Mouse (Mus musculus) heart, adult 11 months (tissue): Measurements from ENCODE around the gene Acyp2.

Experiments used
- DNase-seq: peaks from one replicate; pipeline ENCODE4 v3.0.0; 2022

Gene Acyp2

DNA sequence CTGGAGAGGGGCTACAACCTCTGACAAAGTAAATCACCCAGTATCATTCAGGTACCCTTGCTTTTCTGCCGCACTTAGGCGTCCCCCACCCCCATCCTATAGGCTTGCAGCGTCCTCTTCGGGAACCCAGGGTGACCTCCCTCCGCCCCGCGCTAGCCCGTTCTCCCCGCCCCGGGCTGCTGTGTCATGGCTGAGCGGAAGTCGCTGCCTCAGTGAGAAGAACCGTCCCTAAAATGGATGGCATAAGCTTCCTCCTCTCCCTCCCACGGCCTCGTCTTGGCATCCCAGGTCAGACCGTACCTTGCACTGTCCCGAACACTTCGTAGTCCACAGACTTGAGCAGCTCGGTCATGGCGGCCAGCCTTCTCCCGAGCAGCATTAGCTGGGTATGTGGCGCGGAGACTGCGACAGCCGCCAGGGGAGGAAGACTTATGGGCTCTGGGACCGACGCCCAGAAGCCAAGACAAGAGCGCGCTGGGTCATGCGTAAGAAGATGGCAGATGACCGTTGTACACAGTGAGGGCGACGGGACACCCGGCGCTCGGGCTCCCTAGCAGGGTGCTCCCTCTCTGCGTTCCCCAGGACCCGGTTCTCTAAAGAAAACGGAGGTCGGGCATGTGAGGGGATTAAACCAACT lies at the start of gene Acyp2:
TSS of gene Acyp2 (minus strand) at position 587 of the 637 bp plus-strand sequence.
- DNase-seq: peak; percentile 99

DNA sequence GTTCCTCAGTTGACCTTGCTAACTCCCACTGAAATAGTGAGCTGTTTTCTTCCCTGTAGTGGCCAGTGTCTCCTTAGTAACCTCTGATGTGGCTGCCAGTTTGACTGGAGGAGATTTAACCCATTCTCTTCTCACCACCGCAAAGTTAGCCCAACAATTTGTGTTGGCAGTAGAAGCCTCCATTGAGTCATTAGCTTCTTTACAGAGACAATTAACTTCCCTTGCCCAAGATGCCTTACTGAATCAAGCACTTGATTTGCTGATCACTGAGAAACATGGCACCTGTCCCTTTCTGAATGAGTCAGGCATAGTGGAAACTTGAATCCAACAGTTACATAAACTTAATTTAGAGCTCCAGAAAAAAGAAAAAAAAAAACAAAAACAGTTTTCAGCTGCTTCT lies 40.0 kb upstream of the Acyp2 start:
- no peak for DNase-seq

DNA sequence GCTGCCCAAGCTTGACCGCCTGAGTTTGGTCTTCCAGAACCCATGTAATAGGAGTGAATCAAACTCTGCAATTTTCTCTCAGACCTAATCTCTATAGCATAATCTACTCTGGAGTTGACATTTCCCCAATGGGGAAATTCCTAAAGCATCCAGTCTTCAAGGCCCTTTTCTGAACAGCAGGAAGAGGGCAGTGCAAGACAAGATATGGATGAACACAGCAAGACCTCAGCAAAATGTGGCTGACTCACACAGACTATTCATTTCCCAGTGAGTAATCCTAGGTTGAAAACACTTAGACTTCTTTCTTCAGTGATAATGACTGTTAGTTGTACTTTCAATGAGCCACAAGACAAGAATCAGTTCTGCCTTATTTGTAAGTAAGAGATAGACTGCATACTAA lies 26.7 kb upstream of the Acyp2 start:
- no peak for DNase-seq

DNA sequence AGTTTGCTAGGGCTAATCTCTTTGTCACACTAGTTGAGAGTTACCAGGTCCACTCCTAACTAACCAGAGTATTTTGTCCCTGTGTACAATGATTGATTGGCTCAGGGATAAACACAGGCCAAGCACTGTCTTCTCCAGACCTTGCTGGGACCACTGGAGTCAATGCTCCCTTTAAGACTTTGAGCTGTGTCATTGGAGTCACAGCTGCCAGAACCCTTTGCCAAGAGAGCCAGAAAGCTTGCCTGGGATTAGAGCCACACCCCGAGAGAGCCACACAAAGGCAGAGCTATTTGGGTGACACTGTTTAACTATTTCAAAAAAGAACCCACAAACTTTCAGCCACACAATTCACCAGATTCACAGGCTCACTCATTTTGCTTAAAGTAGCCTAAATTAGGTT lies 23.3 kb upstream of the Acyp2 start:
- DNase-seq: peak; percentile 94

DNA sequence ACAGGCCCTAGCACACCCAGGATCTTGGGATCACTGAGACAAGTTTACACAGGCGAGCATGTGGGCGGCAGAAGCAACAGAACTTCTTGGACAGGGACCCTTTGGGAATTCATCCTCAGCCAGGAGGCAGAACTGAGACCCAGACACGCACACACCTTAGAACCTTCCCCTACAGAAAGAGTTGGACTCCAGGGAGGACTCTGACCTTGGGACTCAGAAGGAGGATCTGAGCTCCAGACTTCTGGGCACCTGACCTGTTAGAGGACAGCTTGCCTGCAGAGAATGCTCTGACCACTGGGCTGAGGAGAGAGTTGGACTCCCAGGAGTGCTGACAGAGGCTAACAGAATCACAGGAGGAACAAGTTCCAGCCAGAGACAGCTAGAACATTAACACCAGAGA lies 13.6 kb upstream of the Acyp2 start:
- no peak for DNase-seq

DNA sequence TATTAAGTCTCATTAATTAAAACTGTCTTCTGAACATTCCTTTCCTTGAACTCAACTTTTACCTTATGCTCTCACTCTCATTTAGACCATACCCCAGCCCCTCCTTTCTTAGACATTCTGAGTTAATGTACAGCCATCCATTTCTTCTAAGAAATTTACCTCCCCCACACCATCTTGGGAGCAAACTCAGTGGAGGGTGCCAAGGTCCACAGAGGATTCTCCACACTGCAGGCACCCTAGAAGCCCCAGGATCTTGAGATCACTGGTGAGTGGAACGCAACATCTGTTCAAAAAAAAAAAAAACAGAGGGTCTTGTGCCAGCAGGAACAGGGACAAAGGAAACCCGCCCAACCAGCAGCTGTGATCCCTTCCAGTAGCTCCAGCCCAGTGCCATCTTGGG lies 13.2 kb upstream of the Acyp2 start:
- no peak for DNase-seq

DNA sequence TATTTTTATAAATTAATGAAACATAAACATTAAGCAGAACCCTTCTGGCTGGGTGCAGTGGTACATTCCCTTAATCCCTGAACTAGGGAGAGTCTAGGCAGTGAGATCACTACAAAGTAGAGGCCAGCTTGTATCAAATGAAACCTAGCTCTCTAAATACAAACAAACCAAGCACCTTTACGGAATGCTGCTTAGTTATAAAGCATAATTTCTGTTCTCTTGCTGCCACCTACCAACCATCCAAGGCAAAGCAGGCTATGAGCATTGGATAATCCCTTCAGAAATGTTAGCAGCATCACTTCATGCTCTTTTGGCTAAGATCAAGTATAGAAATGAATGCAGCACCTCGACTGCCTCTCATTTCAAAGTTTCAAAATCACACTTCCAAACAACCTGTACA lies 7.7 kb upstream of the Acyp2 start:
- no peak for DNase-seq

DNA sequence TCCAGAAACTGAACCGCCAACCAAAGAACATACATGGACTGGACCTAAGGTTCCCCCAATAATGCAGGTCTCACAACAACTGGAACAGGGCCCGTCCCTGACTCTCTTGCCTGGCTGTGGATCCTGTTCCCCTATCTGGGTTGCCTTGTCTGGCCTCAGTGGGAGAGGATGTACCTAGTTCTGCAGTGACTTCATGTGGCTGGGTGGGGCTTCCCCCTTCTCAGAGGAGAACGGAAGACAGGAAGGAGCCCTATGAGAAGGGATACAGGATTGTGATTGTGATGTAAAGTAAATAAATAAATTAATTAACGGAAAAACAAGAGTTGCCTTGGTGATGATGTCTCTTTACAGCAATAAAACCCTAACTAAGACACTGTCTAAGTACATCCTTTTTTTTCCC lies 6.7 kb upstream of the Acyp2 start:
- peak; percentile 90 for DNase-seq

DNA sequence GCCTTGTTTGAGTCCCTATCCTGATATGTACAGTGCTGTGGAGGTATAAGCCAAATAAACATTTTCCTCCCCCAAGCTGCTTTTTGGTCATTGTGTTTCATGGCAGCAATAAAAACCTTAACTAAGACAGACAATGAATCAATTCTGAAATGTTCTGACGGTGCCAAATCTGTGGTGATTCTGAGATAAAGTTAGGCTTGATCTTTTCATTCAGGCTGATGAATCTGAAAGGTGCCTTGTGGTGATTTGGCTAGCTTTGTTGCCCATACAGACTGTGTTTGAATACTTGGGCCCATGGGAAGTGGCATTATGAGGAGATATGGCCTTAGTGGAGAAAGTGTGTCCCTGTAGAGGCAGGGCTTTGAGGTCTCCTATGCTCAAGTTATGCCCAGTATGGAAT lies 1.0 kb upstream of the Acyp2 start:
- no peak for DNase-seq

DNA sequence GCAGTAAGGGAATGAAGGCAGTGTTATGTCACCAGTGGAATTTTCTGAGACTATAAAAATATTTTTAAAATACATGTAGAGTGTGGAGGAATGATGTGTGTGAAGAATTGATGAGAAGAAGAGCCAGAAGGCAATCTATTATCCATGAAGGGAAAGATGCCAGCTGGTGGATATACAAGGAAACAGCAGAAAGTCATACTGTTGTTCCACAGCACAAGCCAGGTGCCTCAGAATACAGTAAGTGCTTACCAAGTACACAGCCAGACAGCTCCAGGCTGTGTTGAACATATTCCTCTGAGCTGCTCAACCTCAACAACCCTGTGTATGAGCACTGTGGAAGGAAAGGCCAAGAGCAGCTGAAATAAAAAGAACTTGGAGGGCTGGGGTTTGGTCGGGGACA lies 13.7 kb downstream of the Acyp2 start:
- no peak for DNase-seq

DNA sequence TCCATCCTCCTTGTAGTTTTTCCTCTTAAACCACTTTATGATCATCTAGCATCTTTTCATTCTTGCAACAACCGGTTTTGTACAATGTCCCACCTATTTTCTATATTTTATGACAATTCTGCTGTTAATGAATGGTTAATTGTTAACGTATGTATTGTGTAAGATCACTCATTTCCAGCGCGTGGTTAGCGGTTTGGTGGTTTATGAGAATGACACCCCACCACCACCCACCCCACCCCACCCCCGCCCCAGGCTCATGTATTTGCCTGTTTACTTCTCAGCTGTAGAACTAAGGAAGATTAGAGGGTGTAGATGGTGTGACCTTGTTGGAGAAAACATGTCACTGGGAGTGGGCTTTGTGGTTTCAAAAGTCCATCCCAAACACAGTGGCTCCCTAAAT lies 18.9 kb downstream of the Acyp2 start:
- DNase-seq: no peak

DNA sequence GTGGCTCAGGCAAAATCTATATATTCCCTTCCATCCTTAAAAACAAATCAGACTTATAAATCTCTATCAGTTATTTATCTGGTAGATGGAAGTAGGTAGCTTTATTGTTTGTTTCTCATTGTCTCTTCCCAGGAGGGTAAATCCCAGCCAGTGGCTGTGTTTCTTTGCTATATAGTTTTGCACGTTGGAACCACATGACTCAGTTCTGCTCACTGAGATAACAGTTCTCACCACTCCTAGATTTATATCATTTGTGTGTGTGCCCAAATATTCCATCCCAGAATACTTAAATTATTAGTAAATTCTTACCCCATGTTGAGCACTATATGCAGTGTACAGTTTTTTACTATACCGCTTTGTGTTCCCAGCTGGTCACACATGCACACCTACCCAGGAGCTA lies 26.2 kb downstream of the Acyp2 start:
- DNase-seq: no peak

DNA sequence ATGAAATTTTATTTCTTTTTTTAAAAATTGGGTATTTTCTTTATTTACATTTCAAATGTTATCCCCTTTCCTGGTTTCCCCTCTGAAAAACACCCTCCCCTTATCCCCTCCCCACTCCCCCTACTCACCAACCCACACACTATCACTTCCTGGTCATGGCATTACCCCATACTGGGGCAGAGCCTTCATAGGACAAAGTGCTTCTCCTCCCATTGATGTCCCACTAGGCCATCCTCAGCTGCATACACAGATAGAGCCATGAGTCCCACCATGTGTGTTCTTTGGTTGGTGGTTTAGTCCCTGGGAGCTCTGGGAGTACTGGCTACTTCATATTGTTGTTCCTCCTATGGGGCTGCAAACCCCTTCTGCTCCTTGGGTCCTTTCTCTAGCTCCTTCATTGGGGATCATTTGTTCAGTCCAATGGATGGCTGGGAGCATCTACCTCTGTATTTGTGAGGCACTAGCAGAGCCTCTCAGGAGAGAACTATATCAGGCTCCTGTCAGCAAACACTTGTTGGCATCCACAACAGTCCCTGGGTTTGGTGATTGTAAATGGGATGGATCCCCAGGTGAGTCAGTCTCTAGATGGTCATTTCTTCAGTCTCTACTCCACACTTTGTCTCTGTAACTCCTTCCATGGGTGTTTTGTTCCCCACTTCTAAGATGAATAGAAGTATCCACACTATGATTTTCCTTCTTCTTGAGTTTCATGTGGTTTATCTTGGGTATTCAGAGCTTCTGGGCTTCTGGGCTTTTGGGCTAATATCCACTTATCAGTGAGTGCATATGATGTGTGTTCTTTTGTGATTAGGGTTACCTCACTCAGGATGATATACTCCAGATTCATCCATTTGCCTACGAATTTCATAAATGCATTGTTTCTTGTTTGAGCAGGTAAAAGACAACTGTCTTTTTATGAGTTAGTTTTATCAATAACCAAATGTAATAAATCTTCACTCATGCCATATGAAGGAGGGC lies 27.7 kb downstream of the Acyp2 start:
- peak; percentile 68 for DNase-seq

DNA sequence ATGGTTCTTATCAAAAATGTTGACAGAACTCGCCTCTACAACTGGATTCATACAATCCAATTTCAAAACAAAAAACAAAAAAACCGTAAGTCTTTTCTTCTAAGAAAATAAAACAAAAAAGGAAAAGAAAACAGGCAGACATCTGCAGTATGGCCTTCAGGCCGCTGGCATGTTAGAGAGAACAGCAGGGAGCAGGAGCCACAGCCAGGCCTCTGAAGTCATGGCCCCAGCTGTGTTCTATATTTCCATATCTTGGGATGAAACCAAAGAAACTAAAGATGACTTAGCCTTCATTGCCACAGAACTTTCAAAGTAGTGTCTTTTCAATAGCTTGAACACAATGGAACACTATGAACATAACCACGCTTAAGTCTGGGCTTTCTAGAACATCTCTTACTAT lies 31.2 kb downstream of the Acyp2 start:
- no peak for DNase-seq

DNA sequence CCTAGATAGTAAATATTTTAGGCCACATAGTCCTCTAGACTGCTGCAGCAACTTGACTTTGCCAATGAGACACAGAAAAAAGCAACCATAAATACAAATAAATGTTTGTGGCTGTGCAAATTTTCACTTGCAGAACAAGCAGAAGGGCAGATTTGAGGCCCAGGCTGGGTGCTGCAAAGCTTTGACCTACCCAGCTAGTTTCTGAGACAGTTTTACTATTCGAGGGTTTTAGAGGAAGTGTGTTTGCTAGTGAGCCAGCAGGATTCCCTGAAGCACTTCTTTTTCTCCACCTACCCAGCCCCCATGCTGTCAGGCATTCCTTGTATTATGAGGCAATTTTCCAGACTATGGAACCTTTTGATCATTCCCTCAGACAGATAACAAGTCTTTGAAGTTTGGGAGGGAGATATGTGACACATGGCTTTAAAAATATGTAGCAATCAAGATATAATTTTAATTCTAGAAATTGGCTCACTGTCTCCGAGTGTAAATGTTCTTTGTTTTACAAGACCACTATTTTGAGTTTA lies 31.8 kb downstream of the Acyp2 start:
- no peak for DNase-seq

DNA sequence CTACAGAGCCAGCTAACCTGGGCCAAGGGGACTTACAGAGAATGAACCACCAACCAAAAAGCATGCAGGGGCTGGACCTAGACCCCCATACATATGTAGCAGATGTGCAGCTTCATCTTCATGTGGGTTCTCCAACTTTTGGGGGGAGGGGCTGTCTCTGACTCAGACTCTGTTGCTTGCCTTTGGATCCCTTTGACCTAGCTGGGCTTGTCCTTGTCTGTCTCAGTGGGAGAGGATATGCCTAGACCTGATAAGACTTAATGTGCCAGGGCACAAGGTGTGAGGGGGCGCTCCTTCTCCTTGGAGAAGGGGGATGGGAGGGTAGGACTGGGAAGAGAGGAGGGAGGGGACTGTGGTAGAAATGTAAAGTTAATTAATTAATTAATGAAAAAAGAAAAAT lies 33.4 kb downstream of the Acyp2 start:
- DNase-seq: no peak

DNA sequence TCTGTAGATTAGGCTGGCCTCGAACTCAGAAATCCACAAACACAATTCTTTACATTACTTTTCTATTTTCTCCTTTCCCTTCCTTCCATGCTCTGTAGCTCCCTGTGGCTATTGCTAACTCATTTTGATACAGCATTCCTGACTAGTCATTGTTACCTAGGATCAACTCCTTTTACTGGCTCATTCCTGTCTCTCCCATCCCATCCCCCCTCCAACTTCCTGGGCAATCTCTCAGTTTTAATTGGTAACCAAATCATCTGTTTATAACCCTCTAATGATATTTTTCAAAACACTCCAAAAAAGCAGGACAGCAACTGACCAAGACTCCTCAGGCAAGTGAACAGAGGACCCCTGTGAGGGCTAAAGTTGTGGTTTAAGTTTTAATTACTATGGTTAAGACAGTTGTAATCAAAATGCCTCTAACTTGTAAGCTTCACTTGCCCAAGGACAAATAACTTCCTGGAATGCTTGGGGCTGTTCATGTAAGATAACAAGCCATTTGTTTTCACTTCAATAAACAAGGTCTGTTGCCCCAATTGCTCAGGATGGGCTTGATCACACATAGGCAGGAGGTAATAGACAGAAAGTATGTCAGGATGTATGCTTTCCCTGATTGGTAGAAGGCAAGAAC lies 35.4 kb downstream of the Acyp2 start:
- no peak for DNase-seq

DNA sequence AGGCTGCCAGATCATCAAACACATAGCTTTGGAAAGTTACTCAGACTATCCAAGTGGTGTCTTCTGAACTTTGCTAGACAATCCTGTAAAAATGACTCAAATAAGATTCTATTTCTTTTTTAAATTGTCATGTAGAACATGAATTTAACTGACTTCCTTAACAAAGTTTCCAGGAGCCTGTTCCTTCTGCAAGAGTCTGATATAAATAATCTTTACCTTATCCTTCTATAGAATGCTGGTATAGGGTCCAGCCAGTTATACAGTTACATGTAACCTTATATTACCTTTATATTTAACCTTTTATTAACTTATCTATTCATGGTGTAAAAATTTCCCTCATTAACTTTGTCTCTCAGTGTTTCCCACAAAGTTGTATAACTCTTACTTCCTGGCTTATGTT lies 36.7 kb downstream of the Acyp2 start:
- DNase-seq: no peak

DNA sequence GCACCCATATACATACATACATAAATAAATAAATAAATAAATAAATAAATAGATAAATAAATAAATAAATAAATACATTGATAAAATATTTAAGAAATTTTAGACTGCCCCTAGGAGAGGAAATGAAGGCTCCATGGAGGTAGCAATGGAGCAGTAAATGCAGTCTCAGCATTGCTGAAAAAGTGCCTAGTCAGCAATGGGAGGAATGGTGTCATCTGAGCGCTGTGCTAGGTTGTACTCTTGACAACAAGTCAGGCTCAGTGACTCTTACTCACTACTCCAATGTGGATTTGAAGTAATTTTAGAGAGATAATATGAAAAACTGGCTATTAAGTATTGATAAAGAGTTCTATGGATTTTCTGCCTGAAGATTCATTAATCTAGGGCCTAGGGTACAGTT lies 40.1 kb downstream of the Acyp2 start:
- DNase-seq: no peak

DNA sequence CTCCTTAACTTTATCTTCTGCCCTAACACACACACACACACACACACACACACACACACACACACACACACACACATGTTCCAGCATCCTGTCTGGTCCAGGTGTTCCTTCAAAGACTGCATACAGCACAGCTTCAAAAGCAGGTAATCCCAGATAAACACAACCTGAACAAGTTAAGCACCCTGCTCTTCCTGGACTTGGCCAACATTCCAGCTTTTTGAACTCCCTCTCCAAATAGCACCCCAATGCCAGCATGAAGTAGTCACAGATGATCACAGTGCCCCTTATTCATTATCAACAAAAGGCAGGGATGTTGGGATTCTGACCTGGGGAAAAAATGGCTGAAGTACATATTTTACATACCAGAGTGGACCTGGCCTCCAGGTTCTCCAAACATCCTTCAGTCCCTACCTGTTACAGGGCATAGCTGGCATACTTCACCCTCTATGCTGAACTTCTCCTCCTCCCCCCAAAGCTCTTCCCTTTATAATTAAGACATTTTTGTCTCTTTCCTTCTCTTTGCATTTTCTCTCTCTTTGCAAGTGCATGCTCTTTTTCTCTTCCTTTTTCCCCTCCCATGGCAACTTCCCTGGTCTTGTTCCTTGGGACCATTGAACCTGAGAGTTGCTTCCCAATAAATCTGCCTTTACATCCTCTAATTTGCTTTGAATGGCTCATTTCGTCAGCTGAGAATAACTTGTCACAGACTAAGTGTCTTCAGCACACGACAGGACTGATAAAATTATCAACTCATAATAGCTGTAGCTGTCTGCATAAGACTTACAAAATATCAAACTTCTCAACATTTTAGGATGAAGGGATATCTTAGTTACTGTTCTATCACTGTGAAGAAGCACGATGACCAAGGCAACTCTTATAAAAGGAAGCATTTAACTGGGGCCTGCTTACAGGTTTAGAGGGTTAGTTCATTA lies 41.5 kb downstream of the Acyp2 start:
- no peak for DNase-seq

DNA sequence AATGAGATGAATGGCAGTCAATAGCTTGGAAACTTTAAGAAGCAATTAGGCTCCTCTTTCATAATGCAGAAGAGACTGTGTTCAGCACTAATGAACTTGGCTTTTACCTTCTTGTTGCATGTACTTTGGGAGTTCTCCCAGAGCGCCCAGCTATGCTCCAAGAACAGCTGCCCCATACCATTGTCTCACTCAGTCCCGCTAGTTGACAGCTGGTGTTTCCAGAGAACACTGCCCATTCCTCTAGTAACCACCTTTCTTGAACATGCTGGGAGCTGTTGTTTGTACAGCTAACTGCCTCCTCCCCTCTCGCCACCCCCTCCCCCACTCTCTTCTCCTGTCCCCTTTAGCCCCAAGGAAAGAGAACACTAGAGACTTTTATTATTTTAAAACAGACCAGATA lies 52.1 kb downstream of the Acyp2 start:
- no peak for DNase-seq

DNA sequence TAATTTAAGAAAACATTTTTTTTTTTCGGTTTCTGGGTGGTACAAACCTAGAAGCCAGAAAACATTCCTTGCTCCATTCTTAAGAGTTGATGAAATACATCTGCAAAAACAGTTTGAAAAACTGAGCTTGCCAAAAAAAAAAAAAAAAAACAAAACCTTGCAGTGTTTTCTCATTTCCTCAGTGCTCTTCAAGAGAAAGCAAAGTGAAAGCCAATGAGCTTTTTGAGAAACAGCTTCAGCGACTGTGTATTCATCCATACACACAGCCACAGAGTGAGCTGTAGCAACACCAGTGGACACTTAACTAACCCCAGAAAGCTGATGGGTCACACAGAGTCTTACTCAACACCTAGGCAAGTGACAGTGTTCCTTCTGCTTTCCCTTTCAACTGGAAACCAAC lies 69.4 kb downstream of the Acyp2 start:
- DNase-seq: peak; percentile 91

DNA sequence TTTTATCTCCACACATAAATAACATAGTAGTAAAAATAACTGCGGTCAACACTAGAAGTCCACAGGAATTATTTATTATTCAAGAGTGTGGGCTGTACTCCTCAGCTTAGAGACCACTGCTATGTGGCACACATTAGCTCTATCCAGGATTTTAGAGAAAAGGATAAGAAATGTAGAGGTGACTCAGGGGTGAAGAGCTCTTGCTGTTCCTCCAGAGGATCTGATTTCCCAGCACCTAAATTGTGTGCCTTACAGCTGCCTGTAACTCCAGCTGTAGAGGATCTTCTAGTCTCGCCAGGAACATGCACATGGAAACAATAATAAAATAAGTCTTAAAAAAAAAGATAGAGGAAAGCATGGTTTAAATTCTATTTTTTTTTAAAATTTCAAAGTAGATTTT lies 70.5 kb downstream of the Acyp2 start:
- DNase-seq: no peak
